Mouse (Mus musculus): ENCODE data around the gene Ift22. TPM values are rescaled to one million over a fixed set of nuclear protein-coding genes. Genes with fewer than 3 reads are reported as not detected.

Ift22 gene
- polyA plus RNA-seq, 1 experiment, result 10.7 TPM

DNA sequence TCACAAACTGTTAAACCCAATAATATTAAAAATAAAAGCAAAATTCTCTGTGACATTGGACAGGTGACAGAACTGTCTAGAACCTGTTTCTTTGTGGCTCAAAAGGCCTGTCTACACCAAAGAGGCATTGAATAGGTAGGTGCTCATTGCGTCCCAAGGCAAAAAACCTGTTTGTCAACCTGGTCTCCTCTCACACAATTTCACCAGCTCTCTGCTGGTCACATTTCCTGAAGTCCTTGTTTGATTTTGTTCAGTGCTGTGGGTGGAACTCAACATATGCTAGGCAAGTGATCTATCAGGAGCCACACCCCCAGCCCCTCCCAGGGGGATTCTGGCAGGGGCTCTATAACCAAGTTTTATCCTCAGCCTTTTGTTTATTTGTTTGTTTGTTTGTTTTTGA, 49.3 kb downstream of the Ift22 start:
- Histone ChIP-seq H3K27ac (ENCODE audit: control insufficient read depth, insufficient read depth, low read depth, low read length, poor library complexity) (no peak overlapping the region), H3K4me3 (replicated peaks; ENCODE audit: control insufficient read depth, low read depth, low read length) (no peak overlapping the region), H3K4me1 (ENCODE audit: control insufficient read depth, insufficient read depth, low read length) (no peaks in the 10 kb centered on the region; the same call in 1 of the 2 replicates)
- 73% methylated on average over 1 of the region's 1 CpGs for WGBS
- no peak for TF ChIP-seq POLR2A (IDR thresholded peaks at IDR 0.05; ENCODE audit: borderline replicate concordance, control insufficient read depth, low read depth, low read length)
- TF ChIP-seq CTCF (IDR thresholded peaks at IDR 0.05; ENCODE audit: control insufficient read depth, insufficient read depth, low read length), result no peak

DNA sequence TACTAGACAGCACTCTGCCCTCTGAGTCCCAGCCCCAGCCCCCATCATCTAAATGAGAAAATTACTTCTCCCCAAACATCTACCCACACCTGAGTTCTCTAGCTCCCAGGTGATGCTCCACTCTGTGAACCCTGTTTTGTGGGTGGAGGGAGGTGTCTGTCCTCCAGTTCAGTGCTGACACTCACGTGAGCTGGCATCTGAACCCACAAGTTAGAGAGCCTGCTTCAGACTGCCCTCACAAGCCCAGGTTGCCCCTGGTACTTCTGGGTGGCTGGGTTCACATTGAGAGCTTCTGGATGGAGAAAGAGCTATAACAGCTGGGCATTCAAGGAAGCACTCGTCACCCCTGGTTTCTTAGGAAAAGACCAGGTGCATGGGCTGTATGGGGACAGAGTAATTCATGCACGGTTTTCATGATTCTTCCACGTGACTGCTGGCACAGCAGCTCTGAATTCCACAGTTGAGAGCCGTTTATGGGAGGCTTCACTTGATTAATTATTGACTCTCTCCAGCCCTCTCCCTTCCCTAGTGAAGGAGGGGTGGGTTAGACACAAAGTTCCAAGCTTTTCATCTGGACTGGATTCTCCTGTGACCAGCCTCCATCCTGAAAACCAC, 51.1 kb downstream of the Ift22 start:
- 74% methylated on average over 5 of the region's 5 CpGs for WGBS
- Histone ChIP-seq H3K4me1 (ENCODE audit: control insufficient read depth, insufficient read depth, low read length) (no peaks in the 10 kb centered on the region; the same call in 1 of the 2 replicates), H3K4me3 (replicated peaks; ENCODE audit: control insufficient read depth, low read depth, low read length) (no peak overlapping the region), H3K27ac (ENCODE audit: control insufficient read depth, insufficient read depth, low read depth, low read length, poor library complexity) (no peak overlapping the region)
- TF ChIP-seq CTCF (IDR thresholded peaks at IDR 0.05; ENCODE audit: control insufficient read depth, insufficient read depth, low read length), result no peak
- TF ChIP-seq POLR2A (IDR thresholded peaks at IDR 0.05; ENCODE audit: borderline replicate concordance, control insufficient read depth, low read depth, low read length), result no peak

DNA sequence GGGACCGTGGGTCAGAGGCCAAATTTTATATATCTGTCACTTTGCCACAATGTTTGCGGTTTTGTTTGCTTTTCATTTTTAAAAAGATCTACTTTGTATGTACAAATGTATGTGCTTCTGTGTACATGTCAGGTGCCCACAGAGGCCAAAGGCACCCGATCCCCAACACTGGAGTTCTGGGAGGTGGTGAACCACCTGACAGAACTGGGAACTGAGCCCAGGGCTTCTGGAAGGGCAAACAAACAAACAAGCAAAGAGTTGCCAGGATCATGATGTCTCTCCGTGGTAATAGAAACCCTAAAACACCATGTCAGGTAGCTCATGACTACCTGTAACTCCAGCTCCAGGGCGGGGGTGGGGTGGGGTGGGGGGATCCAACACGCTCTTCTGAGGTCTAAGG, 52.1 kb downstream of the Ift22 start:
- no peak overlapping the region for H3K27ac ChIP-seq (ENCODE audit: control insufficient read depth, insufficient read depth, low read depth, low read length, poor library complexity)
- no peak for TF ChIP-seq CTCF (IDR thresholded peaks at IDR 0.05; ENCODE audit: control insufficient read depth, insufficient read depth, low read length)
- TF ChIP-seq POLR2A (IDR thresholded peaks at IDR 0.05; ENCODE audit: borderline replicate concordance, control insufficient read depth, low read depth, low read length), result no peak
- 84% methylated on average over 6 of the region's 6 CpGs for WGBS

GRCm38 (mm10) chr5:136961334-136961982, 53.5 kb downstream of the Ift22 start:
- no peak for TF ChIP-seq CTCF (IDR thresholded peaks at IDR 0.05; ENCODE audit: control insufficient read depth, insufficient read depth, low read length)
- no peak for TF ChIP-seq POLR2A (IDR thresholded peaks at IDR 0.05; ENCODE audit: borderline replicate concordance, control insufficient read depth, low read depth, low read length)
- WGBS, result 38% methylated on average over 5 of the region's 5 CpGs
- H3K4me3 ChIP-seq (replicated peaks; ENCODE audit: control insufficient read depth, low read depth, low read length), result peak overlapping the region; percentile 96
- H3K27ac ChIP-seq (ENCODE audit: control insufficient read depth, insufficient read depth, low read depth, low read length, poor library complexity), result no peak overlapping the region
- H3K4me1 ChIP-seq (ENCODE audit: control insufficient read depth, insufficient read depth, low read length), result peaks cover 2% of the 10 kb centered on the region

More for the DNA sequence above, 52.1 kb downstream of the Ift22 start:
- Histone ChIP-seq H3K4me1 (ENCODE audit: control insufficient read depth, insufficient read depth, low read length) (no peaks in the 10 kb centered on the region; the same call in none of the 2 replicates), H3K4me3 (replicated peaks; ENCODE audit: control insufficient read depth, low read depth, low read length) (no peak overlapping the region)

DNA sequence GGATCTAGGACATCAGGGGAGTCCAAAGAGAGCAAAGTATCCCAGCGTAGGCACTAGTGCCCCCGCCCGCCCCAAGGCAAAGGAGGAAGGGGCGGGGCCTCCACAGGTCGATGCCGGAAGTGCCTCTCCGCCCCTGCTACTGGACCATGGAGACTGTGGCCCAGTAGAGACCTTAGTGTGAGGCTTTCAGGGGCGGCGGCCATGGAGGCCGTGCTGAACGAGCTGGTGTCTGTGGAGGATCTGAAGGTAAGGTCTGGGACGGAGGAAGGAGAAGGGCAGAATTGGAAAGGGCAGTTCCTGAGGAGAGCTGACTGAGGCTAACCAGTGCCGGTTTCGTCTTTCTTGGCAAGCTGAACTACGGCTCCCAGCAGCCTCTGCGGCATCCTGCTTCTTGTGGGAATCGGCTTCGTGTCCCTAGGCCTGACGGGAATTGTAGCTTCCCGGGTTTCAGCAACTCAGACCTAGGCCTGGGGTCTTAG, 54.1 kb downstream of the Ift22 start:
- no peak for TF ChIP-seq CTCF (IDR thresholded peaks at IDR 0.05; ENCODE audit: control insufficient read depth, insufficient read depth, low read length)
- peak; percentile 83; the same call in 1 of the 2 replicates for TF ChIP-seq POLR2A (IDR thresholded peaks at IDR 0.05; ENCODE audit: borderline replicate concordance, control insufficient read depth, low read depth, low read length)
- WGBS, result under 1% methylated on average over 20 of the region's 20 CpGs
- peaks cover 2% of the 10 kb centered on the region for H3K4me1 ChIP-seq (ENCODE audit: control insufficient read depth, insufficient read depth, low read length)
- peak overlapping the region; percentile 96 for H3K4me3 ChIP-seq (replicated peaks; ENCODE audit: control insufficient read depth, low read depth, low read length)
- peak overlapping the region; percentile 86 for H3K27ac ChIP-seq (ENCODE audit: control insufficient read depth, insufficient read depth, low read depth, low read length, poor library complexity)

DNA sequence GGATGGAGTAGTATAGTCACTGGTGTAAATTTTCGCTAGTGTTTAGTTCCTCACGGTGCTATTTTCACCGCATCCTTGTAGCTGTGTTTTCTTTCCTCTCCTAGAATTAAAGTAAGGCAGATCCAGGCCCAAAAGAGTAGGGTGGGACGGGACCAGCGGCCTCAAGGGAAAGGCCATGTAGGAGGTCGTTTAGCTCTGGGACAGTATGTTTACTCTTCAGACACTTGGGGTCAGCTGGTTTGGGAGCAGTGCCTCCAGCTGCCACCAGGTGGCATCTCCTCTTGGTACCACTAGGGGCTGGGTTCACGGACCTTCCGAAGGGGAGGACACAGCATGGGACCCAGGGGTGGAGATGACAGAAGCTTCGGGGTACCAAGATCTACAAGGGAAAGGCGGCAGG, 54.6 kb downstream of the Ift22 start:
- Histone ChIP-seq H3K4me1 (ENCODE audit: control insufficient read depth, insufficient read depth, low read length) (peaks cover 2% of the 10 kb centered on the region), H3K27ac (ENCODE audit: control insufficient read depth, insufficient read depth, low read depth, low read length, poor library complexity) (peak overlapping the region; percentile 86), H3K4me3 (replicated peaks; ENCODE audit: control insufficient read depth, low read depth, low read length) (peak overlapping the region; percentile 96)
- TF ChIP-seq CTCF (IDR thresholded peaks at IDR 0.05; ENCODE audit: control insufficient read depth, insufficient read depth, low read length) (peak; percentile 97), POLR2A (IDR thresholded peaks at IDR 0.05; ENCODE audit: borderline replicate concordance, control insufficient read depth, low read depth, low read length) (no peak)
- 1% methylated on average over 10 of the region's 10 CpGs for WGBS

- TF ChIP-seq POLR2A (IDR thresholded peaks at IDR 0.05; ENCODE audit: borderline replicate concordance, control insufficient read depth, low read depth, low read length) (no peak), CTCF (IDR thresholded peaks at IDR 0.05; ENCODE audit: control insufficient read depth, insufficient read depth, low read length) (0 out of 2 replicates have a peak, but pooled peaks have one; percentile 5)
- no peak overlapping the region for H3K27ac ChIP-seq (ENCODE audit: control insufficient read depth, insufficient read depth, low read depth, low read length, poor library complexity)
- H3K4me3 ChIP-seq (replicated peaks; ENCODE audit: control insufficient read depth, low read depth, low read length), result no peak overlapping the region
- 76% methylated on average over 8 of the region's 8 CpGs for WGBS
- H3K4me1 ChIP-seq (ENCODE audit: control insufficient read depth, insufficient read depth, low read length), result peaks cover 2% of the 10 kb centered on the region
Observed at GRCm38 (mm10) chr5:136962966-136963540, 55.1 kb downstream of the Ift22 start.

Other genes starting within 250 kb of the Ift22 start
- 1.7 TPM in 1 of 2 replicates, not detected in the other for gene Myl10, start 215.0 kb upstream of the Ift22 start, polyA plus RNA-seq (2011; ENCODE audit: insufficient read depth, insufficient read length, low replicate concordance, missing spikeins)
- not detected in 2 replicates for gene Col26a1, start 24.9 kb upstream of the Ift22 start, polyA plus RNA-seq (2011; ENCODE audit: insufficient read depth, insufficient read length, low replicate concordance, missing spikeins)
- gene Fis1, start 45.1 kb downstream of the Ift22 start, polyA plus RNA-seq (2011; ENCODE audit: insufficient read depth, insufficient read length, low replicate concordance, missing spikeins), result 179 and 211 TPM in 2 replicates
- gene Cldn15, start 58.5 kb downstream of the Ift22 start, polyA plus RNA-seq (2011; ENCODE audit: insufficient read depth, insufficient read length, low replicate concordance, missing spikeins), result 14.6 and 31.1 TPM in 2 replicates
- 14.0 and 26.1 TPM in 2 replicates for gene Plod3, start 78.9 kb downstream of the Ift22 start, polyA plus RNA-seq (2011; ENCODE audit: insufficient read depth, insufficient read length, low replicate concordance, missing spikeins)
- 70.2 and 134 TPM in 2 replicates for gene Znhit1, start 79.9 kb downstream of the Ift22 start, polyA plus RNA-seq (2011; ENCODE audit: insufficient read depth, insufficient read length, low replicate concordance, missing spikeins)
- not detected in 2 replicates for gene Vgf, start 118.2 kb downstream of the Ift22 start, polyA plus RNA-seq (2011; ENCODE audit: insufficient read depth, insufficient read length, low replicate concordance, missing spikeins)
- 45.8 and 71.9 TPM in 2 replicates for gene Ap1s1, start 138.0 kb downstream of the Ift22 start, polyA plus RNA-seq (2011; ENCODE audit: insufficient read depth, insufficient read length, low replicate concordance, missing spikeins)
- 0.95 and 3.1 TPM in 2 replicates for gene Serpine1, start 164.1 kb downstream of the Ift22 start, polyA plus RNA-seq (2011; ENCODE audit: insufficient read depth, insufficient read length, low replicate concordance, missing spikeins)
- gene Trim56, start 208.1 kb downstream of the Ift22 start, polyA plus RNA-seq (2011; ENCODE audit: insufficient read depth, insufficient read length, low replicate concordance, missing spikeins), result 25.2 and 31.3 TPM in 2 replicates
- gene Muc3, start 241.2 kb downstream of the Ift22 start, polyA plus RNA-seq (2011; ENCODE audit: insufficient read depth, insufficient read length, low replicate concordance, missing spikeins), result not detected in 2 replicates